Mouse (Mus musculus) 3134 (cell line): ENCODE results near the gene Rtf2.
A peak's percentile ranks its signal among the peaks of the same experiment; 100 is the strongest.

Source experiments
- DNase-seq: peaks from one replicate; pipeline ENCODE4 v3.0.0-alpha.2; 2011; ENCODE audit warnings: low spot score; ENCODE audit not compliant: insufficient read length; ENCODE audit errors: extremely low read depth

Gene Rtf2

GRCm38 (mm10) chr2:172437371-172437952 is 2.9 kb upstream of the Rtf2 start:
- no peak for DNase-seq

DNA sequence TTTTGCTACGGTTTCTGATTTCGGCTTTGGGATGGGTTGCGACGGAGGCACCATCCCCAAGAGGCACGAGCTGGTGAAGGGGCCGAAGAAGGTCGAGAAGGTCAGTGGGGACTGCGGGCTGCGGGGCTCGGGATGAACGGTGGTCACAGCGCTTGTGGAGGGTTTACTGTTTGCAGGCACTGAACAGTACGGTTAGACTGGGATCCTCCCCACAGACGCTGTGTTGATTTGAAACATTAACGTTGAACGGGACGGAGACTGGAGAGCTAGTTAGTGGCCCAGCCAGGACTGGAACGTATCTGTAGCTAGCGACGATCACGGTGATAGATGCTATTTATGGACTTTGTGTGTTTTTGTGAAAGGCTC is 267 bp downstream of the Rtf2 start:
- no peak for DNase-seq

DNA sequence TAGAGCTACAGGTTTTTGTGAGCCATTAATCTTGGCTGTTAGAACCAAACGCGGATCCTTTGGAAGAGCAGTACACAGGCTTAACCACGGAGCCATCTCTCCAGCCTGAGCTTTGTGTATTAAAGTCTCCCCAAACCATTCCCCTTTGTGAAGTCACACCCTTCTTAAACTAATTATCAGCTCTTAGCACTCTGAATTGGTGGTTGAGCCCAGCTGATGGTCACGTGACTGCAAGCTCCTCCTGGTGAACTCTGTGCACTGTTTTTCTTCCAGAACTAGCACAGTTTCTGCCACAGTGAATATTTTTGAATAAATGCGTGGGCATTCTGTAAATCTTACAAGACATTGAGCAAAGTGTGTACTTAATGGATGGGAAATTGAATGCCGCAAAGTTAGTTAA is 820 bp downstream of the Rtf2 start:
- DNase-seq: no peak

DNA sequence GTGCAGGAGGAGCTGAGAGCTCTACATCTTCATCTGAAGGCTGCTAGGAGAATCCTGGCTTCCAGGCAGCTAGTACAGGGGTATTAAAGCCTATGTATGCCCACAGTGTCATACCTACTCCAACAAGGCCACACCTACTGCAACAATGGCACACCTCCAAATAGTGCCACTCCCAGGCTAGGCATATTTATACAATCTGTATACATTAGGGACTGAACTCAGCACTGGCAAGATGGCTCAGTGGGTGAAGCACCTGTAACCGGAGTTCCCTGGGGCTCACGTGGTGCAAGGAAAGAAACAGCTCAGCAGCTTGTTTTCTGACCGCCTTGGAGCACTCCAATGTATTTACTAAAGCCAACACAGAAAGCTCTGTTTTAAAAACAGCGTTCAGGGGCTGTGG is 5.3 kb downstream of the Rtf2 start:
- no peak for DNase-seq

DNA sequence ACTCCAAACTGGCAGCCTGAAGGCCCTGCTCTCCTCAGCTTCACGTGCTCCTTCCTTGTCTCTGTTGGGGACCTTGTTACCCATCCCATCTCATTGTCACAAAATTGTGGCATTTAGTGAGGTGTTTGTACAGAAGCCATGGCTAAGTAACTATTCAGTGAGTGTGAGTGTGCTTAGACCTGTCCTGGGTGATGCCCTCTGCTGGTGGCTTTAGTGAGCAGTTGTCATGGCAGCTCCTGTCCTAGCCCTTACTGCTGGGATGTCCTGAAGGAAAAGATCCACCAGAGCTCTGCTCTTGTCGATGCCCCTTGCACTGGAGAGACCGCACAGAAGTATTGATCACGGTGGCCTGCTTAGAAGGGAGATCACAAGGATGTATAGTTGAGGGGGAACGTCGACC is 7.0 kb downstream of the Rtf2 start:
- no peak for DNase-seq

DNA sequence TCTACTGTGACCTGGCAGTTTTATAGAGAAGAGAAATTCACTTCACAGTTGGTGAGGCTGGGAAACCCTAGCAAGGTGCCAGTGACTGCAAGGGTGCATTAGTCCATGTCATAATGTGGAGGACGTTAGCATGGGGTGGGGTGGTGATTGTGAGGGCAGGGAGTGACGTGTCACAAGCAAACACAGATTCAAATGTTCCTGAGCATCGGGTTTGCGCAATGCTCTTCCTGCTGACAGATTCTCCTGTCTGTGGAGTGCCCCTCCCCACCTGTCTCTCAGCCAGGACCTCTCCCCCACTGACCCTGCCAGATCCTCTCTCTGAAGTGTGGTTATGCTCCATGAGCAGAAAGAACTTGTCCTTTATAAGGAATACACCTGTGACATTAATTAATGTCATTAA is 8.0 kb downstream of the Rtf2 start:
- DNase-seq: no peak

DNA sequence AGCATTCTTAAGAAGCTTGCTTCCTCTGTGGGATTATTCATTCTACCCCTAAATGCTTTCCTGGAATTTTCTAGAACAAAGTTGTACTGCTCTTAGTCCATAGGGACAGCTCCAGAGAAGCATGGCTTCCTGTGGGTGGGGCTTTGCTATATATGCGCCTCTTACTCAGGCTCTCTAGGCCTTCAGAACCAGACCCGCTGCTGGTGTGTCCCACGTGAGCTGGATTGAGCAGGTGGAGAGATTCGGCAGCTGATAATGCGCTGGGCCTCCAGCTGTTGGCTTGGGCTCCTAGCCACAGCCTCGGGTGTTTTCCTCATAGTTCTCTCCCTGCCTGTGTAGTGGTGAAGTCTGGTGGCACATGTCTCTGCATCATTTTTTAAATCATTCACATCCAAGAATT is 10.3 kb downstream of the Rtf2 start:
- DNase-seq: no peak

DNA sequence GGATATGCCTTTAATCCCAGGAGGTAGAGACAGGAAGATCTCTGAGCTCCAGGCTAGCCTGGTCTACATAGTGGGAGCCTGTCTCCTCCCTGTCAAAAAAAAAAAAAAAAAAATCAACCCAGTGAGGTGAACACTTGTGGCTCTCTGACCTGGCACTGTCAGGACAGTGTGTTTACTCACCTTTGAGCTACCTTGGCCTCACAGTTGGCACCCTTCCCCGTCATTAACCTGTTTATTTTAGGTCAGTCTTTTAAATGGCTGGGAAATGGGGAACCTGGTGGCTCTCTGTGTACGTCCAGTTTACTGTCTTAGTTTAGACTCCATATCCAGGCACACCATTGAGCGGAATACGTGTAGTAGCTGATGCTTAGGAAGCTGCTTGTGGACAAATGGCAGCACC is 11.7 kb downstream of the Rtf2 start:
- no peak for DNase-seq

DNA sequence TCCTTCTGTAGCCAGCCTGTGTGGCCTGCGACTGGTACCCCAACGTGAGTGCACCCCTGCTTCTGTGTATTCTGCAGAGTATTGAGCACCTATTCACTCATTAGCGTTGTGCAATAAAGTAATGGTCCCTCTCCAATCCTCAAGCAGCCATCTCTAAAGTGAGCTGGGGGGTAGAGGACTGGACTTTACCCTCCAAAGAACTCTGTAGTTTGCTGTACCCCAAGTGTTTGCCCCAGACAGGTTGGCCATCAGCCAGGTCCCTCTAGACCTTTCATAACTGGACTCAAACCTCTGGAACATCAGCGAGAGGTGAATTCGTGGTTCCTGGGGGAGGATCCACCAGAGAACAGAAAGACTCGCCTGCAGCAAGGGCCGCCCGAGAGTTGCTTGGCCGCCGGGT is 12.1 kb downstream of the Rtf2 start:
- no peak for DNase-seq

DNA sequence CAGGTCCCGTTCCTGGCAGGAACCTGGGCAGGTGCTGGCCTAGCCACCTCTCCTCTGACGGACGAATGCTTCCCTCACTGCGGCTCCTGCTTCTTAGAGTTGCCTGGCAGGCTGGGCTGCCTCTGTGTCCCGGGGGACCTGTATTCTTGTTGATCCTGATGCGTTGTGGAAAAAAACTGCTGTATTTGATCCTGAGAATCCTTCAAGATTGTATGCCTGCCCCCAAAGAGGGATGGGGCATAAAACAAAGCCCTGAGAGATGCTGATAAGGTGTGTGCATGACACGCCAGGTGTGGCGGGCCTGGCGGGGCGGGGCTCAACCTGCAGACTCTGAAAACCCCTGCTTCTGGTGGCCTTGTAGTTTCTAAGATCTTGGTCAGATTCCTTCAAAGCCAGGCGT is 18.1 kb downstream of the Rtf2 start, which contains the start of gene Gcnt7:
Gene Gcnt7 (minus strand): TSS at position 101 of the 400 bp plus-strand sequence.
- DNase-seq: no peak

DNA sequence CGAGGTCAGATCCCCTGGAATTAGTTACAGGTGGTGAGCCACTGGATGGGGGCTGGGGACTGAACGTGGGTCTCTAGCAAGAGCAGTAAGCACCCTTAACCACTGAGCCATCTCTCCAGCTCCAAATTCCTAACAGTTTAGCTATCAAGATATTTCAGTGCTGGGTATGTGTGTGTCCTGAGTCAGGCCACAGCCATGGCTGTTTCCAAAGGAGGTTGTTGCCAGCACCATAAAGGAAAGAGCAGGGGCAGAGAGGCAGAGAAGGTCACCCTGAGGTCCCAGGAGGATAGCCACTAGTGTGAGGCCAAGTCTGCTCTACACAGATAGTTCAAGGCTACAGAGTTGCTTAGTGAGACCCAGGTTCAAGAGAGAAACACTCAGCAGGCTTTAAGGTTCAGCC is 20.3 kb downstream of the Rtf2 start:
- peak; percentile 59 for DNase-seq

DNA sequence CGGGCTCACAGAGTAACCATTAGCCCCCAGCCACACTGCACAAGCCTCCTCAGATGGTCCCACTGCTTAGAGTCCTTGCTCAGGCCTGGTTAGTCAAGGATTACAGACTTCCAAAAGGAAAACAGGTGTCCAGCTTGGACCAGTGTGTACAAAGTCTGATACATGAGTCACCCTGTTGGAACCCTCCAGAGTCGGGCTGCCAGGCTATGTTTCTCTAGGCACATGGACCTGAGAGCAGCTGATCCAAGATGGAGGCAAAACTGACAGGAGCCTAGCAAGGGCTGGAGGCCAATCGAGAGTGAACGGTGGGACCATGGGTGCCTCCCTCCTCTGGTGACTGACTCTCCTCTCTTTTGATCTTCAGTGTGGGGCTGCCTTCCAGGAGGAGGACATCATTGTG is 22.5 kb downstream of the Rtf2 start:
- no peak for DNase-seq

GRCm38 (mm10) chr2:172466427-172467132 is 26.2 kb downstream of the Rtf2 start:
- DNase-seq: no peak

GRCm38 (mm10) chr2:172467206-172467605 is 26.9 kb downstream of the Rtf2 start:
- peak; percentile 62 for DNase-seq

DNA sequence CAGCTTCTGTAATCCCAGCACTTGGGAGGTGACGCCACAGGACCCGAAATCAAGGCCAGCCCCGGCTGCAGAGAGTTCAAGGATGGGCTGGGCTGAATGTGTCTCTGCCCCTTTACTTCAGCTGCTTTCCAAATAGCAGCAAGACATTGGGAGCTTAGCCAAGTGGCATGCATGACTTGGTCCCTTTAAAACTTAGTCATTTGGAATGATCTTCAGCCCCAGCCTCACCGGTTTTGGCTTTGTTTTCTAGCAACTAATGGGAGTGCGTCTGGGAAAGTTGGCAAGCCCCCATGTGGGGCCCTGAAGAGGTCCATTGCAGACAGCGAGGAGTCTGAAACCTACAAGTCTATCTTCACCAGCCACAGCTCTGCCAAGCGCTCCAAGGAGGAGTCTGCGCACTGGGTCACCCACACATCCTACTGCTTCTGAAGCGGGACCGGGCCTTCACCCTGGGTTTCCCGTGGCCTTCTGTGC is 28.0 kb downstream of the Rtf2 start:
- DNase-seq: no peak

DNA sequence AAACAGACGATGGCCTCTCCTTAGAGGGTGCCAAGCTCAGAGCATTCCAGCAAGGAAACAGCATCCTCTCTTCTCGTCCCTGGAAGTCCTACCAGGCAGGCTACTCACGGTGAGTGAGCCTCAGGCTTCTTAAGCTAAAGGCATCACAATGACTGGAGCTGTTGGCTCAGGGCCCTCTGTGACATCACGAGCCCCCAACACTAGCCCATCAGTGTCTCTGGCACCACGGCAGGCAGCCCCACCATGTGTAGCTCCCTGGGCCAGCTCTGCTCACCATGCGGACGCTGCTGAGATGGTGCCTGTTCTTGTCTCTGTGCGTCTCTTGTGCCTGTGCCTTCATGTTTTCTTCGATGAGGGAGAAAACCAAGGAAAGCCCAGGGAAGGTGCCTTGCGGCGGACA is 32.0 kb downstream of the Rtf2 start, which contains the start of gene Fam209:
Gene Fam209 (plus strand): TSS at position 203 of the 400 bp plus-strand sequence.
- no peak for DNase-seq

DNA sequence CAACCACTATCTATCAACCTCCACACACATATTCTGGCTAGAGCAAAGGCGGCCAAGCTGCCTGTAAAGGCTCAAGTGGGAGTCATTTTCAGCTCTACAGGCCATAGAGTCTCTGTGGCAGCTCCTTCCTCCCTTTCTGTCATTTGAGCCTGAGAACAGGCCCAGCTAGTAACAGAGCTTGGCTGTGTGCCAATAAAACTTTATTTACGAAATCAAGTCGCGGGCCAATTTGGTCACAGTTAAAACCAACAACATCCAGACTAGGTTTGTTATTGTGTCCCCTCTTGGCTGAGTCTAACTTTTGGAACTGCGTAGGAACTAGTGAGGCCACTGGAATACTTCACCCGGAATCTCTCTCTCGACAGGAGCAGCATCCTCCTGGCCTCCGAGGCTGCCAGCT is 33.2 kb downstream of the Rtf2 start:
- DNase-seq: no peak

DNA sequence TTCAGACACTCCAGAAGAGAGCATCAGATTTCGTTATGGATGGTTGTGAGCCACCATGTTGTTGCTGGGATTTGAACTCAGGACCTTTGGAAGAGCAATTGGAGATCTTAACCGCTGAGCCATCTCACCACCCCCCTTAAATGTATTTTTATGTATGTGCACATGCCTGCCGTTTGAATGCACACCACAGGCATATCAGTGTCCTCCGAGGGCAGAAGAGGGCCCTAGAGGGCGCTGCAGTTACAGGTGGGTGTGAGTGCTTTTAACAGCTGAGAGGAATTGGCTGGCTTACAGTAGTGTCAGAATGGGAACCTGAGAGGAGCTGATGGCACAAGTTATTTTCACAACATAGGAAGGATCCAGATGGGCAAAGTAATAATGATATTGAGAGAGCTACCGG is 34.6 kb downstream of the Rtf2 start:
- DNase-seq: no peak

DNA sequence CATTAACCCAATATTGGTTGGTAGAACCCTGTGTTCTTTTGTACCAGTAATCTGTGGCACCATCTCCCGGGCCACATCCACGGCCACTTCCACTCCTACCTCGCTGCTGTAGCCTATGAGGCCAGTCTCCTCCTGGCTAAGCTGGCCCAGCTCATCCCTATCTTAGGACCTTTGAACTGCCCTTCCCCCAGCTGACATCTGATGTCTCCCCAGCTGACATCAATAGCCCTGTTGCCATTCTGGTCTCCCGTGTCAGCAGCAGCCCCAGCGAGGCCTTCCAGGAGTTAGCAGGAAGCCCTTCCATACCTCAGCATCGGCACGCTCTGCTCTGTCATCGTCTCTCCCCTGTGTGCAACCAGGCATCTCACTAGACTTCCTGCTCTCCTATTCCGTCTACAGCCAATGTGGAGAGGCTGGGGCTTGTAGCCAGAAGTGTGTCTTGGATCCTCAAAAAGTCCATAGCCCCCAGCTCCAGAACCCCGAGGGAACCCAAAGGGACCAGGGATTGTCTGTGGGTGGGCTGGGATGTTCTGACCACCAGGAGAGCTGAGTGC is 36.4 kb downstream of the Rtf2 start:
- no peak for DNase-seq

DNA sequence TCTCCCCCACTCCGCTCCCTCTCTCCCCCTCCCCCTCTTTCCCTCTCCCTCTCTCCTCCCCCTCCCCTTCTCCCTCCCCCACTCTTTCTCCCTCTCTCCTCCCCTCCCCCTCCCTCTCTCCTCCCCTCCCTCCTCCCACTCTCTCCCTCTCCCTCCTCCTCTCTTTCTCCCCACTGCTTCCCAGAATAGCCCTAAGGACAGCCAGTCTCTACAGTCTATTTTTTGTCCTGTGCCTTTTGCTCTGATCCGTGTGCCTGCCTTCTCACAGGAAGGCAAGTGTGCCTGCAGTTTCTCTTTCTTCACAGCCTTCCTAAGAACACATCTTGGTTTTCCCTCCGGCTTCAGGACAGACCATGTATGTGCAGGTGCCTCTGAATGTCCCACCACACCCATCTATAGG is 37.0 kb downstream of the Rtf2 start:
- DNase-seq: no peak

GRCm38 (mm10) chr2:172477860-172478259 is 37.5 kb downstream of the Rtf2 start:
- DNase-seq: no peak

DNA sequence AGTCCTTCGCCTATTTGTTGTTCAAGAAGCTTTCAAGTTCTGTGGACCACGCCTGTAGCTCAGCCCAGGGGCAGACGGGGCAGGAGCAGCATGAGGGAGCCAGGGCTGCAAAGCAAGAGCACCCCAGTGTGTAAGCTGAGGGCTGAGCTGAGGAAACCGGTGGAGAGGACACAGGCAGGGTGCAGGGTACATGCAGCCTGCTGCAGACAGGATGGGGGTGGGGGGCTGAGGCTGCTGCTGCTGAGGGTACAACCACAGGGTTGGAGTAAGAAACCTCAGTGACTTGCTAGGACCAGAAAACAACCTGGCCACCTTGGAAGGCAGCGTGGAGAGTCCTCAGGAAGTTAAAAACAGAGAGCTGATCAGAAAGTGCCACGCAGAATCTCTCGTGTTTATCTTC is 39.9 kb downstream of the Rtf2 start:
- DNase-seq: no peak
